Comparison of ENCODE assay signal across 8 mouse cellular contexts in the genomic region with DNA sequence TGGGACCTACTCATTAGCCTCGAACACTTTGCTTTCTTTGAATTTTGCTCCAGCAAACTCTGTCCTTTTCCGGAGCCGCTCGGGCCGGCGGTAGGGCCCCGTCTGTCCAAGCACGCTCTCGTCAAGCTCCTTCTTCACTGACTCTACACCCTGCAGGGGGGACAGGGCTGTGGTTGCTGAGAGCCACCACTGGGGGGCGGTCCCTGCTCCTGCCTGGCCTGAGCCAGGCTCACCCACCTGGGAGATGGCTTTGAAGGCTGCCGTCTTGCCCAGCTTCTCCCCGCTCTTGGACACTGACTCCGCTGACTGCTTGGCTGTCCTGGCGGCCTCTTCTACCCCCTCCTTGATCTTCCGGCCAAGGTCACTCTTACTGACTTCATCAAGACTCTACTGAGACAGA. TPM values are rescaled to one million over a fixed set of nuclear protein-coding genes. Genes with fewer than 3 reads are reported as not detected.
DNase-seq lines count a peak whose midpoint lies in the region; ATAC-seq and TF ChIP-seq lines count a peak whose summit lies in the region.

No protein-coding gene starts in this region.

- no peak overlapping the region for H3K4me2 ChIP-seq in stomach, postnatal 0 days (replicated peaks; ENCODE audit: low read depth)

- no peak overlapping the region for H3K27ac ChIP-seq in testis, adult 2 months (ENCODE audit: control insufficient read depth, insufficient read depth, low read depth, low read length)
- no peak overlapping the region for H3K27ac ChIP-seq in limb, embryonic 10.5 days
- H3K27ac ChIP-seq in stomach, postnatal 0 days (replicated peaks): no peak overlapping the region

- H3K4me3 ChIP-seq in testis, adult 2 months (ENCODE audit: control insufficient read depth, low read depth, low read length): no peak overlapping the region
- no peak overlapping the region for H3K4me3 ChIP-seq in limb, embryonic 10.5 days
- no peak overlapping the region for H3K4me3 ChIP-seq in stomach, postnatal 0 days (ENCODE audit: low read depth, low read length)

- no peak overlapping the region for H3K9ac ChIP-seq in stomach, postnatal 0 days (ENCODE audit: low read length)

- TF ChIP-seq EP300 in stomach, postnatal 0 days (optimal IDR thresholded peaks at IDR 0.05): no peak

- H3K4me1 ChIP-seq in testis, adult 2 months (ENCODE audit: control insufficient read depth, insufficient read depth, low read length): no peaks in the 10 kb centered on the region
- no peaks in the 10 kb centered on the region for H3K4me1 ChIP-seq in limb, embryonic 10.5 days
- no peaks in the 10 kb centered on the region for H3K4me1 ChIP-seq in stomach, postnatal 0 days (replicated peaks; ENCODE audit: control insufficient read depth, insufficient read depth)

- peak; percentile 50 for DNase-seq in adrenal gland, postnatal 10 days
- no peak for DNase-seq in adrenal gland, postnatal 4 days (ENCODE audit: low spot score in 2 of 2)
- DNase-seq in testis, postnatal 10 days (ENCODE audit: low spot score): no peak
- peak; percentile 28 for DNase-seq in limb, embryonic 10.5 days (ENCODE audit: low spot score)
- no peak for DNase-seq in stomach, postnatal 0 days (ENCODE audit: low spot score)
- no peak for DNase-seq in embryo, embryonic 10 days (ENCODE audit: low spot score)

- peaks cover 6% of the 10 kb centered on the region for H3K36me3 ChIP-seq in testis, adult 2 months (ENCODE audit: control insufficient read depth, insufficient read depth, low read length)
- peaks cover 98% of the 10 kb centered on the region for H3K36me3 ChIP-seq in limb, embryonic 10.5 days
- peaks cover 41% of the 10 kb centered on the region for H3K36me3 ChIP-seq in stomach, postnatal 0 days (ENCODE audit: control insufficient read depth, insufficient read depth, low read length)

- ATAC-seq in stomach, postnatal 0 days (ENCODE audit: low FRiP score, low TSS enrichment): peak; percentile 59; the same call in 1 of the 2 replicates
- ATAC-seq in monocyte, adult 5-6 weeks (replicated peaks; ENCODE audit: insufficient number of reproducible peaks, low FRiP score, low TSS enrichment, poor library complexity, severe bottlenecking): no peak

- peak; percentile 22; the same call in 1 of the 2 replicates for TF ChIP-seq CTCF in testis, adult 2 months (IDR thresholded peaks at IDR 0.05; ENCODE audit: control insufficient read depth, insufficient read depth, insufficient replicate concordance, low read depth, low read length)
- peak; percentile 65 for TF ChIP-seq CTCF in stomach, postnatal 0 days (IDR thresholded peaks at IDR 0.05; ENCODE audit: low read depth)

- no peak for TF ChIP-seq POLR2A in testis, adult 2 months (IDR thresholded peaks at IDR 0.05; ENCODE audit: control insufficient read depth, low read depth, low read length)

- H3K9me3 ChIP-seq in limb, embryonic 10.5 days (replicated peaks): no peaks in the 10 kb centered on the region
- H3K9me3 ChIP-seq in stomach, postnatal 0 days (ENCODE audit: control insufficient read depth, low read length): no peaks in the 10 kb centered on the region

- WGBS in limb, embryonic 10.5 days: 82% methylated on average over 15 of the region's 15 CpGs
- 76% methylated on average over 15 of the region's 15 CpGs for WGBS in stomach, postnatal 0 days

- no peaks in the 10 kb centered on the region for H3K27me3 ChIP-seq in testis, adult 2 months (ENCODE audit: control insufficient read depth, insufficient read depth, low read length)
- H3K27me3 ChIP-seq in limb, embryonic 10.5 days (ENCODE audit: low read depth, poor library complexity, severe bottlenecking): no peaks in the 10 kb centered on the region
- H3K27me3 ChIP-seq in stomach, postnatal 0 days (ENCODE audit: control insufficient read depth, insufficient read depth, low read length): no peaks in the 10 kb centered on the region

RNA-seq across cellular contexts. Expression of a gene that starts 8.1 kb away (rescaled TPM):
- 100 to 1,000 TPM; 150 to 180 TPM for total RNA-seq in adrenal gland, postnatal 10 days (2021)
- 100 to 1,000 TPM; 128 to 140 TPM for total RNA-seq in adrenal gland, postnatal 4 days (2021)
- 52.9 and 56.3 TPM in 2 replicates for polyA plus RNA-seq in testis, adult 2 months (2012; rRNA removed)
- polyA plus RNA-seq in limb, embryonic 10.5 days (2016; fragmentation: Nextera tagmentation; extraction: Ambion mirVana): 71.3 and 75.7 TPM in 2 replicates
- 37.8 and 38.4 TPM in 2 replicates for polyA plus RNA-seq in stomach, postnatal 0 days (2015; fragmentation: Nextera tagmentation; extraction: Ambion mirVana)
- 55.0 to 89.8 TPM (median 63.5 TPM) in 3 replicates for total RNA-seq in monocyte, adult 5-6 weeks (2017)

RNA-seq across cellular contexts. Expression of a gene that starts 8.6 kb away (rescaled TPM):
- 10 to 100 TPM; 11.0 to 14.7 TPM for total RNA-seq in adrenal gland, postnatal 10 days (2021)
- total RNA-seq in adrenal gland, postnatal 4 days (2021): 10 to 100 TPM; 25.9 to 42.7 TPM
- 66.4 and 66.8 TPM in 2 replicates for polyA plus RNA-seq in testis, adult 2 months (2012; rRNA removed)
- 113 and 132 TPM in 2 replicates for polyA plus RNA-seq in limb, embryonic 10.5 days (2016; fragmentation: Nextera tagmentation; extraction: Ambion mirVana)
- 43.9 and 53.1 TPM in 2 replicates for polyA plus RNA-seq in stomach, postnatal 0 days (2015; fragmentation: Nextera tagmentation; extraction: Ambion mirVana)
- 0.29 to 1.5 TPM in 2 of 3 replicates, not detected in the other for total RNA-seq in monocyte, adult 5-6 weeks (2017)

RNA-seq across cellular contexts. Expression of a gene that starts 14.7 kb away (rescaled TPM):
- 10 to 100 TPM; 21.7 to 24.4 TPM for total RNA-seq in adrenal gland, postnatal 10 days (2021)
- total RNA-seq in adrenal gland, postnatal 4 days (2021): 10 to 100 TPM; 35.5 to 37.3 TPM
- 16.0 and 20.7 TPM in 2 replicates for polyA plus RNA-seq in testis, adult 2 months (2012; rRNA removed)
- 70.0 and 72.1 TPM in 2 replicates for polyA plus RNA-seq in limb, embryonic 10.5 days (2016; fragmentation: Nextera tagmentation; extraction: Ambion mirVana)
- polyA plus RNA-seq in stomach, postnatal 0 days (2015; fragmentation: Nextera tagmentation; extraction: Ambion mirVana): 33.8 and 35.6 TPM in 2 replicates
- 4.6 to 7.5 TPM (median 6.2 TPM) in 3 replicates for total RNA-seq in monocyte, adult 5-6 weeks (2017)

RNA-seq across cellular contexts. Expression of a gene that starts 19.6 kb away (rescaled TPM):
- total RNA-seq in adrenal gland, postnatal 10 days (2021): 10 to 100 TPM; 10.5 to 20.2 TPM
- total RNA-seq in adrenal gland, postnatal 4 days (2021): 10 to 100 TPM; 42.4 to 49.1 TPM
- polyA plus RNA-seq in testis, adult 2 months (2012; rRNA removed): 18.2 and 38.8 TPM in 2 replicates
- 2.8 and 3.3 TPM in 2 replicates for polyA plus RNA-seq in limb, embryonic 10.5 days (2016; fragmentation: Nextera tagmentation; extraction: Ambion mirVana)
- 1.1 and 1.7 TPM in 2 replicates for polyA plus RNA-seq in stomach, postnatal 0 days (2015; fragmentation: Nextera tagmentation; extraction: Ambion mirVana)
- total RNA-seq in monocyte, adult 5-6 weeks (2017): 0.95 to 1.8 TPM (median 0.97 TPM) in 3 replicates

RNA-seq across cellular contexts. Expression of a gene that starts 29.0 kb away (rescaled TPM):
- total RNA-seq in adrenal gland, postnatal 10 days (2021): 1 to 10 TPM in 1 of 2 experiments, not detected in 1; 2.4 TPM
- total RNA-seq in adrenal gland, postnatal 4 days (2021): 1 to 10 TPM; 4.4 to 6.0 TPM
- 0.64 and 1.7 TPM in 2 replicates for polyA plus RNA-seq in testis, adult 2 months (2012; rRNA removed)
- 0.85 and 1.6 TPM in 2 replicates for polyA plus RNA-seq in limb, embryonic 10.5 days (2016; fragmentation: Nextera tagmentation; extraction: Ambion mirVana)
- 0.42 and 0.56 TPM in 2 replicates for polyA plus RNA-seq in stomach, postnatal 0 days (2015; fragmentation: Nextera tagmentation; extraction: Ambion mirVana)
- not detected in 3 replicates for total RNA-seq in monocyte, adult 5-6 weeks (2017)

Comparison
In these comparisons a context has a peak if more than half of its experiments do, and no peak if none do; other contexts are left out.
1. DNase-seq: peak in adrenal gland, postnatal 10 days (single experiment) and limb, embryonic 10.5 days (single experiment); none in adrenal gland, postnatal 4 days (0 of 2), testis, postnatal 10 days (single experiment), stomach, postnatal 0 days (single experiment) and embryo, embryonic 10 days (single experiment).